Mouse (Mus musculus) right cerebral cortex, adult 18-20 months (tissue): ENCODE results near the gene Baz2b.
"Not testable (repeated sequence)": the region's sequence is repeated elsewhere in the genome, so short reads cannot be mapped to it uniquely, and the experiment has no call there.

Experiments used
- DNase-seq: peaks from one replicate; pipeline ENCODE4 v3.0.0; 2022; ENCODE audit warnings: mixed read lengths

The Baz2b gene

DNA sequence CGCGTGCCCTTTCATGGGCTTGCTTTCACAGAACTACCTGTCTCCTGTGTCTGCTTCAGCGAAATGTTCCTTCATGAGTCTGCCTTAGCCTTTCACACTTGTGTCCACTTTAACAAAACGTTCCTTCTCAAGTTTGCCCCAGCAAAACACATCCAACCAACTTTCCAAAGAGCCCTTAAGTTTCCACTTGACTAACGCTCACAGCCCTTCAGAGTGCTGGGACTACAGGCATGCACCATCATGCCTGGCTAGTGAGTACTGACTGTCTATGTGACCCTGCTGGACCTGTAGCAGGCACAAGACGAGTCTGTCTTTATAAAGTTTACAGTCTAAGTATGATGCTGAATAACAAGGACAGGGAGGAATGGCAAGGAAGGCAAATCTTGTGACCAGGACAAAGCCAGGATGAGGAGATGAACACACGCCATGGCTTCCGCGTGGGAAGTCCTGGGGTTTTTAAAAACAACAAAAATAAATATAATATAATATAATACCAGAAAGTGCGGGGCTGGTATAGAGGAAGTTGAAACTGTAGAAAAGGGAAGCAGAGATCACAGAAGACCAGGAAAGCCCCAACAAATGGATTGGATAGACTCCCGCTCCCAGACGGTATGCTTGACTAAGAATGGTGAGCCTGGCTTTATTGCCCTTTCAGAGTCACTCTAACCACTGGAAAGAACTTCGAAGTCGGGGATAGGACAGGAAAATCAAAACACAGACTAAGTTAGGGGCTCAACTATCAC lies 120.7 kb downstream of the Baz2b start:
- no peak for DNase-seq

DNA sequence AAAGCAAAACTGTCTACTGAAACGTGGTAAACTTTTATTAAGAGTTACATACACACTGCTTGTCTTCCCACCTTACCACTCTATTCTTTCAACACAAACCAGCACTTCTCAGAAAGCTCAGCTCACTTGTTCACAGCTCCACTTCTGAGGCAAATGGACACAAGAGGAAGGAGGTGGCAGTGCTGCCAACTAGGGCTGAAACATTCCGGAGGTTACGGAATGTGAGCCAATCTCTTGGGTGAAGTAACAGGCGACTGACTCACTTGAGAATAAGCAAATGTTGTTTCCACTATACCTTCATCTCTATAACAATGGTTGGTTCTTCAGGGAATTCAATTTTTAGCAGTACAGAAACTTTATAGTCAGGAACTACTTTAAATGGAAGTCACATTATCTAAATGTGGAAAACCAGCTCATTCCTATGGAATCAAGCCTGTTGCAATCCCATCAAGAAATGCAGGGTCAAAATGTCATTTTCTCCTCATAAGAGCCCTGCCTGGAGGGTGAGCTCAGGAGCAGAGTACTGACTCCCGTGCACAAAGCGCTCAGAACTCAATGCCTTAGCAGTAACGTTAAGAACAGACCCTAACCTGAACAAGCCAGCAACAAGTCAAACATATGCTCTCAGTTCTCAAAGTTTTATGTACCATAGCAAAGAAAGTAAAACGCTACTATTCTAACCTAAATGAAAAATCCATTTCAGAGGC lies 123.3 kb downstream of the Baz2b start:
- DNase-seq = no peak

DNA sequence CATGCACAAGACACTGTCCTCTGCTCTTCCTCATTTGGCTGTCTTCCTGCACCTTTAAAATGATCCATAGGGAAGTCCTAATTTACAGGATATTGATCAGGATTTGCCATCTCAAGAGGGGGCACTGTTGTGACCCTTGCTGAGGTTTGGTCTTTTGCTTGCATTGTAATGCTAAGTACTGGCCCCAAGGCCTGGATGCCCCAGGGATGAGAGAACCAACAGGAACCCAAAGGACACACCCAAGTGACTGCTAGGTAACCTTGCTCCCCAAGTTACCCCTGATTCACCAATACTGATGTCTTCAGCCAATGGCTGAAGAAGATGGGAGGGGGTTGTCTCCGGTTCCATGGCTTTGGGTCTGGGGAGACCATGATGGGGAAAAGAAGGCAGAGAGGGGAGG lies 124.8 kb downstream of the Baz2b start:
- DNase-seq = no peak

DNA sequence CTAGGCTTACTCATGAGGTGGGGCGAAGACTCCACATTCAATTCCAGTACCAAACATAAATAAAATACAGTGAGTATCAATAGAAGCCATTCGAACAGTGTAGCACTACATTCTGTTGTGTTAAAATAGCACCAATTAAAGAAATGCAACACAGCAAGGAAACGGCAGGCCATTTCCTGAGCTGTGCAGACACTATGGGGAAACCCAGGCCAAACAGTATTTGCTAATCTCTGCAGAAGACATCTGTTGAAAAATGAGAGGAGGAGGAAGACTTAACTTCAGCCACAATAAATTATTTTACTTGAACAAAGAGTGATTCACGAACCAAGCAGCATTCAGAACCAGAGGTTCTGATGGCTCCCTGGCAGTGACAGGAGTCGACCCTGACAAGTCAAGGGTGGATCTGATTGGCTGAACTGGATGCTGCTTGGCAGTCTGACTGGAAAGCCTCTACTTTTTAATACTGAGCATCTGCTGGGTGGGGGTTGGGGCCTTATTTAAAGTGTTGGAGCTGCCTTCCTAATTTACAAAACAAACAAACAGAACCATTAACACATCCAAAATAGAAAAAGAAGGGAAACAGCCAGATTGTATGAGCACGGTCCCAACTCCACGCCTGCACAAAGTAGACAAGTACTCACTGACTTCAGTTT lies 126.5 kb downstream of the Baz2b start:
- DNase-seq = peak; percentile 39

DNA sequence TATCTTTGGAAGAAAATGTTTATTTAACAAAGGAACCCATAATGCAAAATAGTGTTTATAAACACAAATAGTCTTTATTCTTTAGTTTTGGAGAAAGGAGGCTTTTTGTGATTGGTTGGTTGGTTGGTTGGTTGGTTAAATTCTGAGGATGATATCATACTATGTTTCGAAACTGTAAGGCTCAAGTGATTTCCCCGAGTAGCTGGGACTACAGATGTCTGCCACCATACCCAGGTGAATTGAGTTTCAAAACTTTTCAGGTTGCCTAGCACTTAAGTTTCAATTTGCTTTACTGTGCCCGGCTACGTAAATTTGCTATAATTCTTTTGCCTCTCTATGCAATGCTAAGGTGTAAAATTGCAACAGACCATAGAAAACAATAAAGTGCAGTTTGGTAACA lies 127.4 kb downstream of the Baz2b start:
- no peak for DNase-seq

DNA sequence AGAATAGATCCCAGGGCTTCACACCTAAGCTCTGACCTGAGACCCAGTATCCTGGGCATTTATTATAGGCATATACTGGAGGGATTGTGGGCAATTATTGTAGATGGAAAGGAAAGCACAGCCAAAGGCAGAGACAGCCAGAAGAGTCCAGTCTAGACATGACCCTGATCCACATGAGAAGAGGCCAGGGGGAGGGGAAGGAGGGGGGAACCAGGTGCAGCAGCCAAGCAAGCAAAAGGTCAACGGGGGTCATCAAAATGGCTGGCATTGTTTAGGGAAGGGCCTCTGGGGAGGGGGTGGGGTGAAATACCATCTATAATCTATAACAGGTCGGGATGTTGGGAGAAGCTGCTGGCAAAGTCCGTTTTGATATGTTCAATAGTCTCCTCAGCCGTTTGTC lies 128.8 kb downstream of the Baz2b start:
- no peak for DNase-seq

DNA sequence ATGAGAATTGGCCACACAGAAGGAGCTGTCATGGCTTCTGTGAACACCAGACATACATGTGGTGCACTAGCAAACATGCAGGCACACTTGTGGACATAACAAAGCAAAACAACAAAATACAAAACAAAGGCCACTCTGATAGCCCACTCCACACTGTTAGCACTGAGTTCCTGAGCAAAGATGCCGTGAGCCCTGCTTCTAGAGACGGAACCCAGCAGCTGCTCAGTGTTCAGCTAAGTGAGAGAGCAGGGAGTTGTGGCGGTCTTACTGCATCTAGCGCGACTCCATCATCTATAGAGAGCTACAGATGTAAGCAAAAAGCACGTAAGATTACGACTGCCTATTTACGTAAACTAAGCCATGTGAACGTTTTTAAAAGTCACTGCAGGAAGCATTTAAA lies 132.0 kb downstream of the Baz2b start:
- no peak for DNase-seq

DNA sequence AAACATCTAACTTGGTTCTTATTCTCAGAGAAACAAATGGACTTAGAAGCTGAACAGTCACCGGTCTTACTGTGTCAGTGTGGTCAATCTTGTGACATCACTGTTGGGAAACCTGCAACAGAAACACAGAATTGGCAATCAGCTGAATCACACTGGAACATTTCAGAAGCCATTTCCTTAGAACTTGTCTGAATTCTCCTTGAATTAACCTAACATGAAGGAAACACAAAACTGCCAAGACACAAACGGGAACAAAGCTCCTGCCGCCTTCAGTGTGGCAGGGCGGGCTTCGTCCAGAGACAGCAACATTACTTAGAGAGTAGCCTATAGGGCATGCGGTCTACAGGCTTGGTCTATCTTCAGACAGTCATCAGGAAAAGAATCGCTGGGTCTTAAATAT lies 132.8 kb downstream of the Baz2b start:
- no peak for DNase-seq

DNA sequence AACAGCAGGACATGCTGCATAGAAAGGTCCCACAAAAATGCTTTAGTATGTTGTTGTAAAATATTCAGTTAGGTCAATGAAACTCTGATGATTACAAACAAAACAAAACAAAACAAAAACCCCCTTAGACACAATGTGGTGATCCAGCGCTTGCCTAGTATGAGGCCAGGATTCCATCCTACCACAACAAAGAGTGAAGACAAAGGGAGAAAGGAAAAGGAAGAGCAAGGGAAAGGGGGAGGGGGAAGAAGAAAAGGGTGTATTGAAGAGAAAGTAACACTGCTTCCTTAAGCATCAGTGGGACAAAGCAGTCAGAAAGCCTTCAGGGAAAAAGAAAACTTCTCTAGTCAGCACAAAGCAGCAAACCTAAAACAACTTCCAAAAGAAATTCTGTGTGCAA lies 133.6 kb downstream of the Baz2b start:
- DNase-seq = no peak

DNA sequence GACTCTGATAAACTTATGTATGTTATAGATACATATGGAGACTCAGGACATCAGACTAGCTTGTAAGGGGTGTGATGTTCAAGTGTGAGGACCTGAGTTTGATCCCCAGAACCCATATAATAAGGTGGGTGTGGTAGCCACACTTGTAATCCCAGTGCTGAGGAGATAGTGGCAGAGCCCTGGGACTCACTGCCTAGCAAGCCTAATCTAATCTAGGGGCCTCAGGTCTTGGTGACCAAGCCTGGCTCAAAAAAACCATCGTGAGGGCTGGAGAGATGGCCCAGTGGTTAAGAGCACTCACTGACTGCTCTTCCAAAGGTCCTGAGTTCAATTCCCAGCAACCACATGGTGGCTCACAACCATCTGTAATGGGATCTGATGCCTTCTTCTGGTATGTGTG lies 135.8 kb downstream of the Baz2b start:
- DNase-seq = not testable (repeated sequence)

DNA sequence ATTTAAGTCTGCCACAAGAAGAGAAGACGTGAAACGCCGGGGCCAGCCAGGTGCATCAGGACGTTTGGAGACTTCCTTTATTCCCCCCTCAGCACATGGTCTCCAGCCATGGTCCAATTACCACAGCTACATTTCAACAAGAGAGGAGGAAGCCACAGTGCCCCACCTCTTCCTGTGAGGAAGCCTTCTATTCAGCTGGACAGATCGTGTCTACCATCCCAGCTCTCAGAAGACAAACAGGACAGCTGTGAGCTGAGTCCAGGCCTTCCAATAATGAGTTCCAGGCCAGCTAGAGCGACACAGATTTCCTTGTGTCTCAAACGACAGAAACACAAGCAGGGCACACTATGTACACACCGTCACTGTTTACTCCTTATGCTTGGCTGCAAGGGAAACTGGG lies 137.8 kb downstream of the Baz2b start:
- no peak for DNase-seq

DNA sequence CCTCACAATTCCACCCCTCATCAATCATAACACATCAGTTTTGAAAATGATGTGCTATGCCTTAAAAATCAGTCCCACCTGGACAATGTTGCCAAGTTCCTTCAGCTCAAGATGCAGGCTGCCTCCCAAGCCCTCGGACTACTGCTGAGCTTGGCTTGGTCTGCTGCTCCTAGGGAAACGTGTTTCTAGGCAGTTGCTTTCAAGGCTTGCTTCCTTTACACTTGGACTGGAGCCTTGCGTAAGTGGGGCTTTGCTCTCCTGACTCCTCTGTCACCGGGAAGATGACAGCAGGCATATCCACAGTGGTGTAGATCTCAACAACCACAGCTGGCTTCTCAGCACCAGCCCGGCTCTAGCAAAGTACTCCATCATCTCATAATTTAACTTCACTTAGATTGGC lies 138.7 kb downstream of the Baz2b start:
- no peak for DNase-seq

DNA sequence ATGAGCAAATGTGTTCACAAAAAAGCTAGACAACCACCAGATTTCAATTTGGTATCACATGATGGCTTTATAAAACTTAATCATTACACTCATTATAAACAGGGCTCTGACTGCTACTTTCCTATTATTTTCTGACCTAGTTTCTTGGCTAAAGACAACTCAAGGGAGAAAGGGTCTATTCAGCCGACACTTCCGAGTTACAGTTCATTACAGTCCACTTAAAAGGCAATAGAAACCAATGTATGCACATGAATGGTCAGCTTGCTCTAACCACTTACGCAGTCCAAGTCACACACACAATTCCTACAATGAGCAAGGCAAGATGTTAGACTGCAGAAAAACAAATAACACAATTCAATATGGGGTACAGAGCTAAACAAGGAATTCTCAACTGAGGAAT lies 141.2 kb downstream of the Baz2b start:
- DNase-seq = no peak

DNA sequence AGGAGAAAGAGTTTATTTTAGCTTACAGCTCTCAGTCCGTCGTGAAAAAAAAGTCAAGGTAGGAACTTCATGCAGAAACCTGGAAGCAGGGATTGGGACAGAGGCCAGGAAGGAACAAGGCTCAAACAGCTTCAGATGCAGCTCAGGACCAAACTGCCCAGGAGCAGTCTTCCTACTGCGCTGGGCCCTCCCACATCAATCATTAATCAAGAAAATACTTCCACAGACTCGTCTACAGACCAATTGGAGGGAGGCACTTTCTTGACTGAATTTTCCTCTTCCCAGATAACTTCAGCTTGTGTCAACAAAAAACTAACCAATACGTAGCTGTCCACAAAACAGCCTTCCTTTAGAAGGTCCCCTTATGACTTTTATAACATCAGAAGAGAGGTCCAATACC lies 144.2 kb downstream of the Baz2b start:
- no peak for DNase-seq

DNA sequence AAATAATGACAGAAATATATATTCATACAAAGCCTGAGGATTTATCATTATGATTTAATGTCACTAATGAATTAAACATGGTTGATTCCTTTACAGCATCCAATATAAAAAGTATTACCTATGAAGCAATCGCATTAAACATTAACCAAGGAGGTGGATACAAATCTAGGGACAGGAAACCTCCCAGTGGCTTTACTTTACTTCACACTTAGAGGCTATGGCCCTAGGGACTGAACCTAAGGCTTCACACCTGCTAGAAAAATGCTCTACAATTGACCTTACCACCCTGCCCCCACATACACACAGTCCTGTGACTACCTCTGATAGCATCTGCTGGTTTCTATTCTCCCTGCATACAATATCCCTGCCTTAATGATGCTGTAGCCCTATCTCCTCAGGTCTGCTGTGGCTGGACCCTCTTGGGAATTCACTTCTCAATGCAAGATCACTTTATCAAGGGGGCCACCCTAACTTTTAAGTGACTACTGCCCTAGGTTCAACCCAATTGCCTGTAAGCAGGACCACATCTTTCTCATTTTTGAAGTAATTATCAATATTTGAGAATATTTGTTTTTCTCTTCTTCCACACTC lies 149.4 kb downstream of the Baz2b start:
- no peak for DNase-seq

DNA sequence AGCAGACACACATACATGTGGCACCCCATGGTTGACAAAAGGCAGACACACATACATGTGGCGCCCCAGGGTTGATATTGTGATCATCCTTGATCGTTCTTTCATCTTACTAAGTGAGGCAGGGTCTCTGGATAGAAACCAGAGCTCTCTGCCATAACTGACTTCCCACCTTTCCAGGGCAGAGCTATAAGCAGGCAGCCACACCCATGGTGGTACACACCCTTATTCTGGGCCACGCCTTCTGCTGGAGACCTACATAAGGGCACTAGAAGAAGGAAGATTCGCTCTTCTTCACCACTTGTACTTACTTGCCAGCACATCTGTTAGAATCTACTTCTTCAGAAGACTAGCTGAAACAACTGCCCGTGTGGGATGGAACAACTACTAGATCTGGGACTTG lies 150.3 kb downstream of the Baz2b start:
- no peak for DNase-seq

DNA sequence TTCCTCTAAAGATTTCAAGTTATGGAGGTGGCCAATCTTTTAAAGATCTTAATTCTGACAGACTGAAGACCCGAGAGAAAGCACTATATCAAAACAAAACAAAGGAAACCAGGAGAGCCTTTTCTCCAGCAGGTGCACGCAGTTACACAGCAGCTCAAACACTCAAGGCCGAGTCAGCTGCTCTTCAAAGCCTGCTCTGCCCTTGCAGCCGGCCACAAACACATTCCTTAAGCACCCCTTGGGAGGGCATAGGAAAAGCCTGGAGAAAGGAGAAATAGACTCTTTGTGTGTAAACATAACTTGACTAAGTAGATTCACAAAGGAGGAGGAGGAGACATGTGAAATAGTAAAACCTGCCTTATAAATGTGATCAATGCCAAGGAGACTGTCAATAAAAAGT lies 153.6 kb downstream of the Baz2b start:
- no peak for DNase-seq

DNA sequence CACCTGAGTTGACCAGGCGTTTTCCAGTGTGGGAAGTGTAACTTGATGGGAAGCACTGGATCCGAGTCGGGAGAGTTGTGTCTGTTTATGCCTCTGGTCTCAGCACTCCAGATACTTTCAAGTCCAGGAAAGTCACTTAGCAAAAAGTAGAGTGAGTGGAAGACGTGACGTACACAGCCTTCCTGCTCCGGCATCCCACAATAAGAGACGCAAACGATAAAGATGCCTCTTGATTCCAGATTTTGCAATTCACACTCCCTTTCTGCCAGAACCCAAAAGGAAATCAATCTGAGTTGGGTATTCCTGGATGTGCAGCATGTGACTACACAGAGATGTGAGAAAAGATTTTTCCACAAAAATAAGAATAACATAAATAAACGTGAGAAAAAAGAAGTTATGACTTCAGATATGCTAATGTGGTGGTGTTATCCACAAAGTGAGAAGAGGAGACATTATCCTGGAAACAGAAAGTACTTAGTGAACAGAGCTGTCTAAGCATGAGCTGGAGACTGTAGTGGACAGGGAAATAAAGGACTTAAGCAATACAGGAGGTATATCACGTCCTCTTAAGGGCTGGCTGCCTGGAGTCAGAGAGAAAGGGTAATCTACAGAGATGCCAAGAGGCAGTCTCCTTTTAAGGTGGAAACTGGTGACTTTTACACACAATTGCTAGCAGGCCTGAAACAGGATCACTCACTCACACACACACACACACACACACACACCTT lies 154.7 kb downstream of the Baz2b start:
- no peak for DNase-seq

DNA sequence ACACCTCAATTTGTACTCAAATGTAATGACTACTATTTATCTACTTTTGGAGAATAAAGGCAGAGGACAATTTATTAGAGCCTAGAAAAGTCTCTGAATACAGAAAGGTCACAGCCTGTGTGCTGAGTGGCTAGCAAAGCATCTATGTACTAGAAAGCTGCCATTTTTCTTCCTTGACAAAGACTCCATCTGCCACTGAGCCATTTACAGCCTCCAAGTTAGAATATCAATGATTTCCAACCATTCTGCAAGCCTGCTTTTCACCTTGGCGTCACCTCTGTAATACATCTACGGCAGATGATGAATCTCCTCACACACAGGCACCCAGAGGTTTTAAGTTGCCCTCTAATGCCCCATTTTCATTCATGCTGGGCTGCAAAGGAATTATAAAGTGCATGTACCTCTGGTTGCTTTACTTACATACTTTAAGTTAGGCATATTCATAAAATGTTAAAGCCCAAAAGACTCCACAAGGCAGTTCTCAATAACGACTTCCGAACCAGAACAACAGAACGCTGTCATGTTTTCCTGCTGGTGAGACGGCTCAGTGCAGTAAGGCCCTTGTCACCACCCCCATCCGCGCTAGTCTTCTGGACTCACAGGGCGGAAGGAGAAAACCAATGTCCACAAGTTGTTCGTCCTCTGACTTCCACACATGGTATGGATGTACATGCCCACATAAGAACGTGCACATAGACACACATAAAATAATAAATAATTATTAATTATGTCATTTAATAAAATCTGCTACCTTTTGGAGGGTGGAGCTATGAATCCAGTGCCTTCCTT lies 156.2 kb downstream of the Baz2b start:
- no peak for DNase-seq

DNA sequence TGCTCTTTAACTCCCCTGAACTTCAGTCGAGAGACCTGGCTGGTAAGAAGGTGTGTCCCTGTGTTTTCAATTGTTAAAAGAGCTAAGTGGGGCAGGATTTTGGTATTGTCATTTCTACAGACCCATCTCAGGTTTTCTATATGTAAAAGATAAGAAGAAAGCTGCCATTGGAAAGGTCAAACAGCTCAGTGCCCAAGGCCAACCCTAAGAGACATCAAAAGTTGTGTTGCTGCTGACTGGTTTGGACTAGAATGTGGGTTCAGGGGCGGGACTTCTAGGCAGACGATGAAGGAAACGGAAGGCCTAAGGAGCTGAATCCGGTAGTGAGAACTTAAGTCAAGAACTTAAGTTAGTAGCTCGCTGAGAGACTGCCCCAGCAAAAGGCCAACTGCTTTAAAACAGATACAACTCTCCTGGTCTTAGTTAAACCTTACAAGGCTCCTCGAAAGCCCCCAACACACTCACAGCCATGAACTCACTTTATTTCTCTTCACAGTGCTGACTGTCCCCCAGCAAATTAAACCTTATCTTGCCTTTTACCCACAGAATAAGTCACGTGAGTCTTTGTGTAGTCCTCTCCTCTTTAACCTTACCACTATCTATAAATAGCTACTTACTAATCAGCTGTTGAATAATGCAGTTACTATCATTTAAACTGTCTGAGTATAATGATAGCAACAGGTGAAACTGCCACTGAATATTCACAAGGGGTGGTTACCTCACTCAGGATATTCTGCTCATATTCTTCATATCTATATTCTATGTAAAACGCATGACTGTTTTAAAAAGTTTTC lies 158.8 kb downstream of the Baz2b start:
- DNase-seq = no peak

DNA sequence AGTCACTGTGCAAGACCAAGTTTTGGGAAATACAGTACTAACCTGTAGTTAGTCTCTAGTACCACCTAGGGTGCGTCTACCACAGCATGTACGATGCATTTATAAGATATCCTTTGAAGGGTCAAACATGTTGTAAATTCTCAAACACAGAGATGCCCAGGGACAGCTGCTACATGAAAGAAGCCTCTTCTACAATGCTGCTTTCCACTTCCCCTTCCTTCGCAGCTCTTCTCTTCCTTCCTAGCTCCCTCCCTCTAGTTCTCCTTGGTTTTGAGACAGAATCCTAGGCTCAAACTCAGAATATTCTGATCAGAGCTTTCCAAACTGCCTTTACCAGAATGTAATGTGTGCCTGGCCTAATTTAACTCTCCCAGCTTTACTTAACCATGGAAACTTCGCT lies 159.8 kb downstream of the Baz2b start:
- DNase-seq = no peak
